Mouse (Mus musculus) liver, adult 2 months (tissue): ENCODE data around the gene Plk2.

ENCODE experiments used
- CTCF ChIP-seq: fragments of 200-500 bp; IDR thresholded peaks from 2 replicates; pipeline ENCODE4 v1.5.1; 2011; ENCODE audit warnings: low read depth, low read length, control low read depth
- POLR2A ChIP-seq: fragments of 200-500 bp; IDR thresholded peaks from 2 replicates; pipeline ENCODE4 v1.6.1; 2011; ENCODE audit warnings: low read length, control low read depth; ENCODE audit not compliant: insufficient read depth; ENCODE audit errors: extremely low read depth

GRCm38 (mm10) chr13:110398513-110399270 lies 3.8 kb downstream of the Plk2 start:
- TF ChIP-seq POLR2A (no peak), CTCF (no peak)
